Mouse (Mus musculus) kidney, adult 2 months (tissue): ENCODE data around the gene Vps33b.

Experiments
- CTCF ChIP-seq: fragments of 200-500 bp; conservative IDR thresholded peaks from 2 replicates; pipeline ENCODE4 v1.5.1; 2011; ENCODE audit warnings: low read depth, mild to moderate bottlenecking, control low read depth, low read length, moderate library complexity, mixed read lengths; ENCODE audit not compliant: insufficient read depth, insufficient read length
- POLR2A ChIP-seq: fragments of 200-500 bp; IDR thresholded peaks from one replicate; pipeline ENCODE4 v1.6.1; 2011; ENCODE audit warnings: low read depth, low read length, control low read depth

DNA sequence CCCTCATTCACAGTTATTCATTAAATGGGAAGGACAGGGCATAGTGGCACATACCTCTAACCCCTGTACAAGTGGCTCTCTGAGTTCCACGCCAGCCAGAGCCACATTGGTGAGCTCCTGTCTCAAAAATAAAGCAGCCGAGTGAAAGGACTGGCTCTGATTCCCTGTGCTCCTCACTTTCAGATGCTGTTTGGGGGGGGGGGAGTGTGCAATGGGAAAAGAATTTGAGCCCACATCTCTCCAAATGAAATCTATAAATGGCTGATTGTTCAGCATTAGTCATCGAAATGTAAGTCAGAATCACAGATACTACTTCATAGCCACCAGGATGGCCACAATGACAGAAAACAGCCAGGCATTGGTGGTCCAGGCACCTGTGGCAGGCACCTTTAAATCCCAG is 27.6 kb downstream of the Vps33b start:
- TF ChIP-seq CTCF (no peak), POLR2A (no peak)
